Mouse (Mus musculus) heart, embryonic 12.5 days (tissue): ENCODE results near the gene Tspan5. TPM values are rescaled to one million over a fixed set of nuclear protein-coding genes. Genes with fewer than 3 reads are reported as not detected.

Source experiments
- ATAC-seq: fragments of 200-750 bp; cut with Nextera tagmentation; 2 replicates; pipeline ENCODE4 v1.8.0; 2017; ENCODE audit warnings: moderate TSS enrichment, moderate library complexity; ENCODE audit not compliant: insufficient number of reproducible peaks, low FRiP score
- H3K27ac ChIP-seq: fragments of 300-500 bp; sonication (generic); 2 replicates; pipeline ENCODE4 v1.5.1; 2016; ENCODE audit warnings: mild to moderate bottlenecking, moderate library complexity; ENCODE audit not compliant: poor library complexity, severe bottlenecking
- H3K27me3 ChIP-seq: fragments of 300-500 bp; sonication (generic); replicated peaks from 2 replicates; pipeline ENCODE4 v1.6.1; 2016; ENCODE audit warnings: mild to moderate bottlenecking, moderate library complexity
- H3K36me3 ChIP-seq: fragments of 300-500 bp; sonication (generic); 2 replicates; pipeline ENCODE4 v1.6.1; 2016; ENCODE audit warnings: mild to moderate bottlenecking, moderate library complexity
- H3K4me1 ChIP-seq: fragments of 300-500 bp; sonication (generic); replicated peaks from 2 replicates; pipeline ENCODE4 v1.6.1; 2016; ENCODE audit warnings: mild to moderate bottlenecking
- H3K4me2 ChIP-seq: fragments of 300-500 bp; sonication (generic); 2 replicates; pipeline ENCODE4 v1.6.1; 2016; ENCODE audit warnings: mild to moderate bottlenecking, moderate library complexity
- H3K4me3 ChIP-seq: fragments of 300-500 bp; sonication (generic); 2 replicates; pipeline ENCODE4 v1.5.1; 2016; ENCODE audit warnings: mild to moderate bottlenecking
- H3K9ac ChIP-seq: fragments of 300-500 bp; sonication (generic); 2 replicates; pipeline ENCODE4 v1.6.1; 2016; ENCODE audit warnings: mild to moderate bottlenecking, moderate library complexity
- H3K9me3 ChIP-seq: fragments of 300-500 bp; sonication (generic); replicated peaks from 2 replicates; pipeline ENCODE4 v1.6.1; 2016; ENCODE audit warnings: mild to moderate bottlenecking, moderate library complexity
- WGBS: fragments of 180-500 bp; shearing (Covaris S2); methylation state at CpG from one replicate; pipeline ENCODE4 v1.1.7; 2016; 5-methylcytosine and 5-hydroxymethylcytosine counted together
- polyA plus RNA-seq: library from polyadenylated mRNA; unstranded; fragments of >200 nt; fragmentation: Nextera tagmentation; extraction: Ambion mirVana; gene quantifications from 2 replicates; pipeline ENCODE4 v1.2.1, GENCODE M21; 2016

The Tspan5 gene
- polyA plus RNA-seq, 1 experiment from 2014 or later, result 18.9 TPM

GRCm38 (mm10) chr3:138852982-138853689 is 111.1 kb downstream of the Tspan5 start:
- Histone ChIP-seq H3K4me3 (no peak overlapping the region), H3K27me3 (no peaks in the 10 kb centered on the region), H3K27ac (no peak overlapping the region), H3K9ac (no peak overlapping the region), H3K9me3 (no peaks in the 10 kb centered on the region), H3K4me1 (peaks cover 27% of the 10 kb centered on the region), H3K36me3 (no peaks in the 10 kb centered on the region), H3K4me2 (no peak overlapping the region)
- ATAC-seq, result no peak
- 74% methylated on average over 13 of the region's 13 CpGs for WGBS

DNA sequence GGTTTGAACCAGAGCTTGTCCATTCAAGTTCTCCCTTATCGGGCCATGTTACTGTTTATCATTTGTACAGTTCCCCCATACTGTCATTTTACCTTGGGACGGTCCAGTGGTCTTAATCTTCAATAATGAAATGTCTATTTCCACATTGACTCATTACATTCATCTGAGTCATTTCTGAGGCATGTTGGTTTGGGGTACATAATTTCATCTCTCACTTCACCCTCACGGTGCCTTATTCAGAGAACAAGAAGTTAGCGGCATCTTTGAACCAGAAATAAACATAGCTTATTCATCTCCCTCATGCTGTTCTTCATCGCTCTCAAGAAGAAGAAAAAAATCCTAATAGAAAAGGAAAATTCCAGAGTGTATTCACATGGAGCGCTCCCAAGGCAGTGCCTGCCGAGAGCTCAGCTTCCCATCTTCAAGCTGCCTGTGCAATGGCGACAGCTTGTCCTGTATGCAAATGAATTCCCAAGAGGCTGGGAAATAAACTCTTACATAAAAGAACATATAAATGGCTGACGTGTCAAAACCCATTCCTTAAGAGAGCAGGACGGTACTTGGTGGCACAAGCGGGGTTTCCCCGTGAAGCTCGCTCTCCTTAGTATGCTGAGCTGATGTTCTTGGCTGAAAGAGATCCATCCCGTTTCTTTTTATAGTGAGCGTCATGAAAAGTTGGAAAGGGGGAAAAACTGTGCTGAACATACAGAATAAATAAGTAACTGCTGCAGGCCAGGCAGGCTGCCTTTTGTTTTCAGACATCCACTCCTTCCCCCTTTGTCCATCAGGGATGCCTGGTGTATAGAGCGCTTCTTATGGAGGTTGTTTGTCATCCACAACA is 112.2 kb downstream of the Tspan5 start:
- ATAC-seq, result no peak
- Histone ChIP-seq H3K27ac (no peak overlapping the region), H3K4me2 (no peak overlapping the region), H3K4me1 (peaks cover 30% of the 10 kb centered on the region), H3K36me3 (no peaks in the 10 kb centered on the region), H3K9ac (no peak overlapping the region), H3K9me3 (no peaks in the 10 kb centered on the region), H3K4me3 (no peak overlapping the region), H3K27me3 (no peaks in the 10 kb centered on the region)
- WGBS, result 87% methylated on average over 16 of the region's 16 CpGs

DNA sequence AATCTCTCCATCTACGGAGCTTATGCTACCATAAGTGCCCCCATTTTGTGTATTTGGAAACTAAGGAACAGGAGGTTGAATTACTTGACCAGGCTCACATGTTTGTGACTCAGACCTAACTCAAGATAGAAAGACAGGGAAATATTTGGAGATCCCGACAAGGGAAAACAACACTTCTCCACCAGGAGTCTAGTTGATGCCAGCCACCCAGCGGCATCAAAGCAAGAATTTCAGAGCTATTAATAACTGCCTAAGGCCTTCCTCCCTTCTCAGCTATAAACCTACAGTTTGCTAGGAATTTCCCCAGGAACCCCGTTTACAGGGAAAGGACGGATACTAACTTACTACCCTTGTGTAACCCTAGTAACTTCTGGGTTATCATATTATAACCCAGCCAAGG is 113.4 kb downstream of the Tspan5 start:
- H3K4me1 ChIP-seq, result peaks cover 33% of the 10 kb centered on the region
- H3K4me2 ChIP-seq, result no peak overlapping the region
- no peak for ATAC-seq
- no peaks in the 10 kb centered on the region for H3K36me3 ChIP-seq
- H3K4me3 ChIP-seq, result no peak overlapping the region
- 46% methylated on average over 5 of the region's 5 CpGs for WGBS
- no peaks in the 10 kb centered on the region for H3K27me3 ChIP-seq
- H3K9me3 ChIP-seq, result no peaks in the 10 kb centered on the region
- no peak overlapping the region for H3K9ac ChIP-seq
- H3K27ac ChIP-seq, result no peak overlapping the region

GRCm38 (mm10) chr3:138856946-138857345 is 115.0 kb downstream of the Tspan5 start:
- H3K9ac ChIP-seq, result no peak overlapping the region
- no peak overlapping the region for H3K27ac ChIP-seq
- ATAC-seq, result no peak
- no peaks in the 10 kb centered on the region for H3K27me3 ChIP-seq
- H3K4me1 ChIP-seq, result peaks cover 33% of the 10 kb centered on the region
- WGBS, result 70% methylated on average over 4 of the region's 4 CpGs
- no peaks in the 10 kb centered on the region for H3K9me3 ChIP-seq
- no peaks in the 10 kb centered on the region for H3K36me3 ChIP-seq
- H3K4me2 ChIP-seq, result no peak overlapping the region
- H3K4me3 ChIP-seq, result no peak overlapping the region

- Histone ChIP-seq H3K4me3 (no peak overlapping the region), H3K4me2 (no peak overlapping the region), H3K9me3 (no peaks in the 10 kb centered on the region), H3K4me1 (peaks cover 32% of the 10 kb centered on the region), H3K27ac (no peak overlapping the region), H3K9ac (no peak overlapping the region), H3K36me3 (no peaks in the 10 kb centered on the region), H3K27me3 (no peaks in the 10 kb centered on the region)
- 60% methylated on average over 12 of the region's 12 CpGs for WGBS
- ATAC-seq, result no peak
Measured at GRCm38 (mm10) chr3:138857805-138858546, 116.0 kb downstream of the Tspan5 start.

DNA sequence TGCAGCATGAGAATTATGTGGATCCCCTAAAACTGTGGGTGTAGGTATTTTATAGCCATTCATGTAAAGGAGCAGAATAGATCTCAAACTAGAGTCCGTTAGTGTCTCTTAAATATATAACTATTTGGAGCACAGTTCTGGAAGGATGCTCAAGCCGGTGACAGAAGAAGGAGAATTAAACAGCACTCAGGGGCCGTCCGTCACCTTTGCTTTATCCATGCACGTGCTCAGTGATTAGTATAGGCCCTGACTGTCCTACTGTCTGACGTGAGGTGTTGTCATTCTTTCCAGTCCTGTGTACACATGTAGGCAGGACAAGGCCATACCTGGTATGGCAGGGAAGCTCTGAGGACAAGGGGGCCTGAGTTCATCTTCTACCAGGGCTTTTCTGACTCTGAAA is 116.7 kb downstream of the Tspan5 start:
- Histone ChIP-seq H3K36me3 (no peaks in the 10 kb centered on the region), H3K27ac (no peak overlapping the region), H3K4me2 (no peak overlapping the region), H3K4me1 (peaks cover 32% of the 10 kb centered on the region), H3K4me3 (no peak overlapping the region), H3K9ac (no peak overlapping the region), H3K27me3 (no peaks in the 10 kb centered on the region), H3K9me3 (no peaks in the 10 kb centered on the region)
- ATAC-seq, result no peak
- WGBS, result 83% methylated on average over 6 of the region's 6 CpGs

DNA sequence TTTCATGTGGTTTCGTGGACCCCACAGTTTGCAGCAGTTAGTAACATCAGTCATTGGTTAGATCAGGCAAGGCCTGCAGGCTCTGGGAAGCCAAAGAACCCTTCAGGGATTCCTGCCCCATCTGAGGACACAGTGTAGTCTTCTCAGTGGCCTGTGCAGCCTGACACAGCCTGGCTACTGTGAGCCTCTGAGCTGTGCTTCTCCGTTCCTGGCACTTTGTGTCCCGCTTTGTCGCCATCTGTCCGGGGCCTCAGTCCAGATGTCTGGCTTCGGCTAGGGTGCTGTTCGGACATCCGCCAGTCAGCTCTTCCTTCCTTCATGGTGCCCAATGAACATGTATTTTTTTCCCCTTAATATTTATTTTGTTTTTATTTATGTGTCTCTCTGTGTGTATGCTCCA is 117.2 kb downstream of the Tspan5 start:
- no peaks in the 10 kb centered on the region for H3K9me3 ChIP-seq
- no peak overlapping the region for H3K4me2 ChIP-seq
- no peaks in the 10 kb centered on the region for H3K27me3 ChIP-seq
- no peaks in the 10 kb centered on the region for H3K36me3 ChIP-seq
- no peak for ATAC-seq
- 85% methylated on average over 8 of the region's 8 CpGs for WGBS
- H3K4me3 ChIP-seq, result no peak overlapping the region
- H3K4me1 ChIP-seq, result peaks cover 32% of the 10 kb centered on the region
- no peak overlapping the region for H3K9ac ChIP-seq
- H3K27ac ChIP-seq, result no peak overlapping the region

DNA sequence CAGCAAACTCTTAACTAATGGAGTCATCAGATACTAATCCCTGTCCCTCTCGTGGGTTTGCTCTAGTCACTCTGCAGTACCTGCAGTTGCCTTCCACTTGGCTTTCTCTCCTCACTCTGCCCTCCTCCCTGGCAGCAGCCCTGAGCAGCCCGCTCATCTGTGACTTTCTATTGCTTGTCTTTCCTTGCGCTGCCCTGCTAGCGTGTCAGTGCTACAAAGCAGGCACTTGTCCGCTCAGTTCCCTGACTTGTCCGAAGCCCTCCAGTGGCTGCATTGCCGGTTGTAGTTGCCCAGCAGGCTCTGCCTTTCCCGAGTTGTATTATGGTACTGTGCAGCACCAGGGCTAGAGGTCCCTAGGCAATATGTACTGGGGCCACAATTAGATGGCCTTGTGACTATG is 117.7 kb downstream of the Tspan5 start:
- H3K4me3 ChIP-seq, result no peak overlapping the region
- H3K36me3 ChIP-seq, result no peaks in the 10 kb centered on the region
- no peak overlapping the region for H3K9ac ChIP-seq
- no peaks in the 10 kb centered on the region for H3K9me3 ChIP-seq
- H3K27me3 ChIP-seq, result no peaks in the 10 kb centered on the region
- ATAC-seq, result no peak
- H3K4me2 ChIP-seq, result no peak overlapping the region
- H3K4me1 ChIP-seq, result peaks cover 32% of the 10 kb centered on the region
- WGBS, result 43% methylated on average over 8 of the region's 8 CpGs
- no peak overlapping the region for H3K27ac ChIP-seq

DNA sequence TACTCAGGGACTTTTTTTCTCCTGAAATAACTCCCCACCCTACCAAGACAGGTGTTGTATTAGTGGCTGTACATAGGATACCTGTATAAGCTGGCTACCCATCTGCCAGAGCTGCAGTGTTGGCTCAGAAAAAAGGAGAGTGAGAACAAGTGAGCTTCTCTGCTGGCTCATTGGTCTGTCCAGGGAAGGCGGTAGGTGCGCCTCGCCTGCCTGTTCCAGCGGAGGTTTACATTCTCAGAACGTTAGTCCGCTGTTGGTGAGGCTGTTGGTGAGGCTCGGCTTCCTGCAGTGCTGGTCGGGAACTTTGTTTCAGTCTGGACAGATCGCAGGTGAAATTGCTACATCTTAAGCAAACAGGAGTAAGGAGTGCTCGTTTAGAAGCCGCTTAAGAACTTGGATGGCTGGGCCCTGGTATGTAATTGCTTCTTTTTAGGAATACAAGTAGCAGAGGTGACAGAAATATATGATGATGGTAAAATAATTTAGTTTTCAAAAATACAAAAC is 118.3 kb downstream of the Tspan5 start:
- Histone ChIP-seq H3K9ac (no peak overlapping the region), H3K4me2 (no peak overlapping the region), H3K4me1 (peaks cover 27% of the 10 kb centered on the region), H3K27me3 (no peaks in the 10 kb centered on the region), H3K9me3 (no peaks in the 10 kb centered on the region), H3K4me3 (no peak overlapping the region), H3K36me3 (no peaks in the 10 kb centered on the region), H3K27ac (no peak overlapping the region)
- WGBS, result 81% methylated on average over 11 of the region's 11 CpGs
- ATAC-seq, result no peak

GRCm38 (mm10) chr3:138861032-138861431 is 119.0 kb downstream of the Tspan5 start:
- ATAC-seq, result no peak
- no peak overlapping the region for H3K4me3 ChIP-seq
- 0 out of 2 replicates have a peak, but pooled peaks cover 2% of the 10 kb centered on the region for H3K9me3 ChIP-seq
- no peaks in the 10 kb centered on the region for H3K36me3 ChIP-seq
- H3K27me3 ChIP-seq, result no peaks in the 10 kb centered on the region
- no peak overlapping the region for H3K4me2 ChIP-seq
- 61% methylated on average over 9 of the region's 9 CpGs for WGBS
- H3K4me1 ChIP-seq, result peaks cover 24% of the 10 kb centered on the region
- no peak overlapping the region for H3K27ac ChIP-seq
- H3K9ac ChIP-seq, result no peak overlapping the region

DNA sequence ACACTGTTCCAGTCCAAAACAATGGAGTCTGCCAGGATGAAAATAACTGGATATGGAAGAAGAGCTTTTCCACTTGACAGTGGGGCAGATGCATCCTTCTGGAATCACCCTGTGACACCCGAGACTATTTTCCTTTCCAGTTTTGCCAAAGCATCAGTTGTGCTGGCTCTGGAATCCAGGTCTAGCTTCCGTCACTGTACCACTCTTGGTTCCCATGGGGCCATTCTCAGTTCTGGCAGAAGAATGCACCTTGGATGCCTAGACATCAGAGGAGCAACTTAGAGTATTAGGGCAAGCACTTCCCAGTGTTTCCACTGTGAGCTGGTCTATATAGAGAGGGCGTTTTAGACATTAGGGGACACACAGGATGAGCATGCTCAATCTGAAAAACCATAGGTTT is 119.6 kb downstream of the Tspan5 start:
- no peak overlapping the region for H3K4me2 ChIP-seq
- no peak overlapping the region for H3K4me3 ChIP-seq
- no peak overlapping the region for H3K27ac ChIP-seq
- 0 out of 2 replicates have a peak, but pooled peaks cover 6% of the 10 kb centered on the region for H3K9me3 ChIP-seq
- peaks cover 23% of the 10 kb centered on the region for H3K4me1 ChIP-seq
- H3K36me3 ChIP-seq, result no peaks in the 10 kb centered on the region
- no peak overlapping the region for H3K9ac ChIP-seq
- H3K27me3 ChIP-seq, result no peaks in the 10 kb centered on the region
- ATAC-seq, result no peak
- 70% methylated on average over 3 of the region's 3 CpGs for WGBS
